Comparison of ENCODE assay signal across 11 mouse cellular contexts in genomic region chr7:89481723-89482122, GRCm38 (mm10). TPM values are rescaled to one million over a fixed set of nuclear protein-coding genes. Genes with fewer than 3 reads are reported as not detected.
DNase-seq lines count a peak whose midpoint lies in the region; ATAC-seq lines count a peak whose summit lies in the region.
"Had no signal": no experiment of that assay in that cellular context is flagged by ENCODE, and none has a peak within 500 bp of the region (broad histone marks: within the 10 kb centered on the region; RNA-seq: fewer than 3 reads in every experiment).

No protein-coding gene starts in this region.

- no peak overlapping the region for H3K4me3 ChIP-seq in heart, embryonic 10.5 days
- no peak overlapping the region for H3K4me3 ChIP-seq in embryonic facial prominence, embryonic 13.5 days
- H3K4me3 ChIP-seq in limb, embryonic 13.5 days = no peak overlapping the region
- no peak overlapping the region for H3K4me3 ChIP-seq in forebrain, embryonic 11.5 days (ENCODE audit: low read depth, low read length)
- H3K4me3 ChIP-seq: megakaryocyte, embryonic 14.5 days had no signal

- no peaks in the 10 kb centered on the region for H3K9me3 ChIP-seq in heart, embryonic 10.5 days
- H3K9me3 ChIP-seq in embryonic facial prominence, embryonic 13.5 days = no peaks in the 10 kb centered on the region
- no peaks in the 10 kb centered on the region for H3K9me3 ChIP-seq in limb, embryonic 13.5 days
- H3K9me3 ChIP-seq in forebrain, embryonic 11.5 days (ENCODE audit: control insufficient read depth, low read length) = no peaks in the 10 kb centered on the region
- H3K9me3 ChIP-seq: megakaryocyte, embryonic 14.5 days had no signal

- ATAC-seq in embryonic facial prominence, embryonic 13.5 days (ENCODE audit: insufficient number of reproducible peaks, insufficient read depth, low FRiP score, low TSS enrichment, low read depth) = no peak; the same call in 1 of the 2 replicates
- peak; percentile 41; the same call in 1 of the 2 replicates for ATAC-seq in limb, embryonic 13.5 days (ENCODE audit: low FRiP score, low read depth)
- no peak for ATAC-seq in forebrain, embryonic 11.5 days (replicated peaks; ENCODE audit: low FRiP score)
- ATAC-seq in megakaryocyte progenitor cell, adult 5-6 weeks (replicated peaks; ENCODE audit: poor library complexity) = no peak

- H3K27ac ChIP-seq in heart, embryonic 10.5 days = no peak overlapping the region
- peak overlapping the region; percentile 35; the same call in 1 of the 2 replicates for H3K27ac ChIP-seq in embryonic facial prominence, embryonic 13.5 days
- no peak overlapping the region for H3K27ac ChIP-seq in limb, embryonic 13.5 days
- H3K27ac ChIP-seq in forebrain, embryonic 11.5 days (ENCODE audit: low read depth, low read length) = no peak overlapping the region

- H3K36me3 ChIP-seq in heart, embryonic 10.5 days = no peaks in the 10 kb centered on the region
- H3K36me3 ChIP-seq in embryonic facial prominence, embryonic 13.5 days = no peaks in the 10 kb centered on the region
- no peaks in the 10 kb centered on the region for H3K36me3 ChIP-seq in limb, embryonic 13.5 days
- H3K36me3 ChIP-seq in forebrain, embryonic 11.5 days (ENCODE audit: control insufficient read depth, insufficient read depth, low read length) = no peaks in the 10 kb centered on the region

- WGBS in heart, embryonic 10.5 days = 47% methylated on average over 3 of the region's 3 CpGs
- WGBS in embryonic facial prominence, embryonic 13.5 days = 21% methylated on average over 3 of the region's 3 CpGs
- WGBS in limb, embryonic 13.5 days = 24% methylated on average over 3 of the region's 3 CpGs
- 75% methylated on average over 3 of the region's 3 CpGs for WGBS in forebrain, embryonic 11.5 days

- peak overlapping the region; percentile 16; the same call in 1 of the 2 replicates for H3K4me2 ChIP-seq in embryonic facial prominence, embryonic 13.5 days
- no peak overlapping the region for H3K4me2 ChIP-seq in limb, embryonic 13.5 days (replicated peaks)
- H3K4me2 ChIP-seq in forebrain, embryonic 11.5 days (ENCODE audit: low read depth, low read length, severe bottlenecking) = no peak overlapping the region

- H3K27me3 ChIP-seq in heart, embryonic 10.5 days (ENCODE audit: insufficient read depth, poor library complexity, severe bottlenecking) = no peaks in the 10 kb centered on the region
- no peaks in the 10 kb centered on the region for H3K27me3 ChIP-seq in embryonic facial prominence, embryonic 13.5 days
- no peaks in the 10 kb centered on the region for H3K27me3 ChIP-seq in limb, embryonic 13.5 days
- no peaks in the 10 kb centered on the region for H3K27me3 ChIP-seq in forebrain, embryonic 11.5 days (ENCODE audit: control insufficient read depth, insufficient read depth, low read length)

- DNase-seq in heart, adult 11 months = peak; percentile 97
- no peak for DNase-seq in heart, embryonic 10.5 days (ENCODE audit: low spot score)
- peak; percentile 58 for DNase-seq in 3134 (ENCODE audit: extremely low read depth, insufficient read length, low spot score)
- no peak for DNase-seq in forebrain, embryonic 11.5 days (ENCODE audit: low spot score)
- DNase-seq in spleen, postnatal 10 days (ENCODE audit: low spot score in 2 of 2) = no peak
- DNase-seq: adrenal gland, postnatal 10 days had no signal

- no peak overlapping the region for H3K9ac ChIP-seq in embryonic facial prominence, embryonic 13.5 days
- no peak overlapping the region for H3K9ac ChIP-seq in limb, embryonic 13.5 days
- no peak overlapping the region for H3K9ac ChIP-seq in forebrain, embryonic 11.5 days (ENCODE audit: low read length)

- H3K4me1 ChIP-seq in heart, embryonic 10.5 days = 0 out of 2 replicates have a peak, but pooled peaks cover 4% of the 10 kb centered on the region
- peaks cover 14% of the 10 kb centered on the region for H3K4me1 ChIP-seq in embryonic facial prominence, embryonic 13.5 days
- H3K4me1 ChIP-seq in limb, embryonic 13.5 days = peaks cover 14% of the 10 kb centered on the region
- H3K4me1 ChIP-seq in forebrain, embryonic 11.5 days (replicated peaks; ENCODE audit: control insufficient read depth, insufficient read depth, low read length) = no peaks in the 10 kb centered on the region
- H3K4me1 ChIP-seq: megakaryocyte, embryonic 14.5 days had no signal

RNA-seq across cellular contexts. Expression of gene Prss23, which starts 45.3 kb away (rescaled TPM):
- 38.6 and 40.7 TPM in 2 replicates for polyA plus RNA-seq in heart, embryonic 10.5 days (2016; fragmentation: Nextera tagmentation; extraction: Ambion mirVana)
- polyA plus RNA-seq in embryonic facial prominence, embryonic 13.5 days (2015; fragmentation: Nextera tagmentation; extraction: Ambion mirVana) = 105 and 109 TPM in 2 replicates
- polyA plus RNA-seq in limb, embryonic 13.5 days (2015; fragmentation: Nextera tagmentation; extraction: Ambion mirVana) = 46.0 and 55.8 TPM in 2 replicates
- 31.7 and 32.3 TPM in 2 replicates for polyA plus RNA-seq in forebrain, embryonic 11.5 days (2014; fragmentation: Nextera tagmentation; extraction: Ambion mirVana)
- total RNA-seq in megakaryocyte progenitor cell, adult 5-6 weeks (2015) = not detected in 2 replicates
- not detected in 2 replicates for total RNA-seq in megakaryocyte progenitor cell, adult 5-6 weeks (2017)
- total RNA-seq: common myeloid progenitor, adult 5-6 weeks had no signal

Comparison
In these comparisons a context has a peak if more than half of its experiments do, and no peak if none do; other contexts are left out.
1. DNase-seq: peak in heart, adult 11 months (single experiment) and 3134 (single experiment); none in heart, embryonic 10.5 days (single experiment), forebrain, embryonic 11.5 days (single experiment) and spleen, postnatal 10 days (0 of 2).